Mouse (Mus musculus): ENCODE measurements around the gene Tmem174.

Tmem174 gene

GRCm38 (mm10) chr13:98637145-98637544 is at the start of gene Tmem174:
Tmem174 (minus strand) TSS chr13:98637410.
- DNase-seq (ENCODE audit: low read depth, low spot score), result no peak

- DNase-seq (ENCODE audit: low read depth, low spot score), result no peak
Observed at GRCm38 (mm10) chr13:98684144-98684900, 47.1 kb upstream of the Tmem174 start.

DNA sequence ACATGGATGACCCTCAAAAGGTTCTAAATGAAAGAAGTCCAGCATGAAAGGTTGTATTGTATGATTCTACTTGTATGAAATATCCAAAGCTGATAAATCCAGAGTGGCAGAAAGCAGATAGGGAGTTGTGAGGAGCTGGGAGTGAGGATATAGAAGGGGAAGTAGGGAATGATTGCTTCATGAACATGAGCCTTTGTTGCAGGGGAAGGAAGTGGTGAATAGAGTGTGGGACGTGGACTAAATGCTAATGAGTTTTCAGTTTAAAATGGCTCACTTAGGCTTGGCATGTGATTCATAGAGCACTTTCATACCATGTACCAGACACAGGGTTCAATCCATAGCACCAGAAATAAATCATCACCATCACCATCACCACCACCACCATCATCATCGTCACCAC is 46.2 kb upstream of the Tmem174 start:
- DNase-seq (ENCODE audit: low read depth, low spot score), result no peak

DNA sequence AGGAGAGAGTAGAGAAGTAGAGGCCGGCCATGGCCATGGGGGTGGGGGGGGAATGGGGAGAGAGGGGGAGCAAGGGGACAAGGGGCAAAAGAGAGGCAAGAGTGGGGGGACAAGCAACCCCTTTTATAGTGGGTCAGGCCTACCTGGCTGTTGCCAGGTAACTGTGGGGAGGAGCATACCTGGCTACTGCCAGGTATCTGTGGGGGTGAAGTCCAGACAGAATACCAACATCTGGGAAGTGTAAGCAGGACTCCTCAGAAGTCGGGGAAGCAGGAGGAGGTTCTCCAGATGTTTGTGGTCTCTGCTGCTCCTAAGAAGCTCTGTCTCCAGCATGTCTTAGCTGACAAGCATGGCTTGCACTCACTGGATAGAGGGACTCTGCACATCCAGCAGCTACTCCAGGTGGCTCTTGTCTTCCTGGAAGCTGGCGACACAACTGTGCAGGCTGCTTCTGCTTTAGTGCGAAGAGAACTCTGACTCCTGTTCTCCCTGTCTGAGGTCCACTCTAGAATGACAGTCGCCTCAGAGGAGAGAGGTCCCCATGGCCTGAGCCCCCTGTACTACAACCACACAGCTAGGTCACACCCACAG is 43.4 kb upstream of the Tmem174 start:
- no peak for DNase-seq (ENCODE audit: low read depth, low spot score)

DNA sequence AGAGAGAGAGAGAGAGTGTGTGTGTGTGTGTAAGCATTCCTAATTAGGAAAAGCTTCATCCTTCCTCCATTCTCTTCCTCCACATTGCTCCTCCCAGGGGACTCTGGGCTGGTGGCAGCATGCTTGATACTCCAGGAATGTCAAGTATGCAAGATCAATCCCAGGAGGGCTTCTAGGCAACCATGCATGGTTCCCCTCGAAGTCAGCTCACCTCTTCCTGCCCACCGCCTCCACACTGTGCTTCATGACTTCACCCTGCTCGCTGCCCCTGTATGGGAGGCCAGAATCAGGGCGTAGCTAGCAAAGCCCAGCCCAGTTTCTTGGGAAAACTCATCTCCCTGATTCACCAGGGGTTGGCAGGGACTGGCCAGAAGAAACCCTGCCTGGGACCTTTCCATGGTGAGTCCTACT is 42.4 kb upstream of the Tmem174 start:
- no peak for DNase-seq (ENCODE audit: low read depth, low spot score)

DNA sequence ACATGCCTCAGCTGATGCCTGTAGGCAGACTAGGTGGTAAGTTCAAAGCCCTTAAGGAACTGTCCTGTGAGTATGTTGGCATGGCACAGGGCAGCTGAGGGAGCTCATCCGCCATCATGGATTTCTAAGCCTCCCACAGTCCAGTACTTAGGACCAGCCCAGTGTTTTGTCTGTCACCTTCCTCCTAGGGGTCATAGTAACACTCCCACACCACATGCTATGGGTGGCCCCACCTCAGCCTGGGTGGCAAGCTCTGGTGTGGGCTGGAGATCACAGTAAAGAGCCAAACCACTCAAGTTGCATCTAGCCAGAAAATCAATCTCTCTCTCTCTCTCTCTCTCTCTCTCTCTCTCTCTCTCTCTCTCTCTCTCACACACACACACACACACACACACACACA is 42.0 kb upstream of the Tmem174 start:
- no peak for DNase-seq (ENCODE audit: low read depth, low spot score)

DNA sequence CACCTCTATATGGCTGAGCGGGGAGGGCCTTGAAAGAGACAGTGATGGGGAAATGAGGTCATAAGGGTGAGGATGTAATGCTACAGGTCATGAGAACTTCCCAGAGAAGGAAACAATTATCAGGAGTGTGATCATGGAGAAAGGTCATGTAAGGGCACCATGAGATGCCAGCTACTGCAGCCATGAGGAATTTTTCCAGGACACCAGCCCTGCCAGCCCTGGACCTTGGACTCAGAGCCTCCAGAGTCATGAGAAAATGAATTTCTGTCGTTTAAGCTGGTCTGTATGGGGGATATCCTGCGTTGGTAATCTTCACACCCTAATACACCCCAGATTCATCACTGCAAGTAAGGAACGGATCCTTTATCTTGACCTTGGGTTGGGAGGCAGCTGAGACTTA is 36.7 kb upstream of the Tmem174 start:
- DNase-seq (ENCODE audit: low read depth, low spot score), result no peak

- DNase-seq (ENCODE audit: low read depth, low spot score), result no peak
Observed at GRCm38 (mm10) chr13:98669296-98669695, 32.1 kb upstream of the Tmem174 start.

DNA sequence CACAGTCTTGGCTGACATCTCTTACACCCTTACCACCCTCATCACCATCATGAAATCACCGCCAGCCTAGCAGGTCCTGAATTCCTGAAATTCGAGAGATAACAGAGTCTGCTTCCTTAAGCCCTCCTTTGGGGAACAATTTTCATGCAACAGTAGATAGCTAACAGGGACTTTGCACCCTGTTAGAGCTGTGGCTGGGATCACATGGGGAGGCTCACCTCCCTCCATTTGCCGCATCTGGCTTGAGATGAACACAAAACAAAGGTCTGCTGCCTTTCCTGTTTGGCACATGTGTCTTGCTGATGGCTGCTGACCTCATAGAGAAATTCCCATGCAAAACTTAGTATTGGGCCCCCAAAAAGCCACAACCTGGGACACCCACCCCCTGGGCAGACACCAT is 30.1 kb upstream of the Tmem174 start:
- no peak for DNase-seq (ENCODE audit: low read depth, low spot score)

GRCm38 (mm10) chr13:98665240-98665639 is 28.0 kb upstream of the Tmem174 start:
- DNase-seq (ENCODE audit: low read depth, low spot score), result no peak

GRCm38 (mm10) chr13:98662173-98662675 is 25.0 kb upstream of the Tmem174 start:
- no peak for DNase-seq (ENCODE audit: low read depth, low spot score)

DNA sequence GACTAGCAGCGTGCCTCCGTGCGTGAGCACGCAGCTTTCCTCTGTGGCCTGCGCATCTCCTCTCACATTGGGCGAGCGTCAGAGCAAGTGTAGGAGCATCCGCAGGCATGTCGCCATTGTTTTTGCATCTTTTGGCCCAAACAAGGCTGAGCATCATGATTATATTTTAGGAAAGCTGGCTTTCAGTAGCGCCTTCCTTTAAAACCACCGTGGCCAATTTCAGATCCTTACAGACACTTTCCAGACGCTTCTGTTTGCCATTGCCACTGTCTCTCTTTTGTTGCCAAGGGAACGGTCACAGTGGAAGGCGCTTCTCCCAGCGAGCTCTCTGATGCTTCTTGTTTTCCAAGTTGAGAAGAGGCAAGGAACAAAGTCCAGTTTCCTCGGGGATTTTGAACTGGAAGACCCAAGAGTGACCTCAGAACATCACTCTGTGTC is 18.8 kb upstream of the Tmem174 start:
- DNase-seq (ENCODE audit: low read depth, low spot score), result peak; percentile 65

DNA sequence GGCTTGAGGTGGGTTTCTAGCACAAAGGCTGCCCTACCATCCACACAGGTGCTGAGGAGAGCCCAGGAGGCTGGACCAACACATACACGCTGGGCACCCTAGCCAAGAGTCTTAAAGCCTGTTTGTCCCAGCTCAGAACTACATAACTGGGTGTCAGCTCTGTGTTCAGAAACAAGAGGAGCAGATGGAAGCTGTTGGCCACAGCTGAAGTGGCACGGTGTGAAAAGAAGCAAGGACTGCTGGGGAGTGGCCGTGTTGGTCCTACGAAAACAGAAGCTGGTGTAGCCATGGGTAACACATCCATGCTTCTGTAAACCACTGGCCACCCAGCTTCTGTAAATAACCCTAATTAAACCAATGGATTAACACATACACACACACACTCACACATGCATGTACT is 18.1 kb upstream of the Tmem174 start:
- no peak for DNase-seq (ENCODE audit: low read depth, low spot score)

GRCm38 (mm10) chr13:98654129-98654939 is 17.1 kb upstream of the Tmem174 start:
- no peak for DNase-seq (ENCODE audit: low read depth, low spot score)

- peak; percentile 64 for DNase-seq (ENCODE audit: low read depth, low spot score)
Observed at GRCm38 (mm10) chr13:98652194-98652593, 15.0 kb upstream of the Tmem174 start.

DNA sequence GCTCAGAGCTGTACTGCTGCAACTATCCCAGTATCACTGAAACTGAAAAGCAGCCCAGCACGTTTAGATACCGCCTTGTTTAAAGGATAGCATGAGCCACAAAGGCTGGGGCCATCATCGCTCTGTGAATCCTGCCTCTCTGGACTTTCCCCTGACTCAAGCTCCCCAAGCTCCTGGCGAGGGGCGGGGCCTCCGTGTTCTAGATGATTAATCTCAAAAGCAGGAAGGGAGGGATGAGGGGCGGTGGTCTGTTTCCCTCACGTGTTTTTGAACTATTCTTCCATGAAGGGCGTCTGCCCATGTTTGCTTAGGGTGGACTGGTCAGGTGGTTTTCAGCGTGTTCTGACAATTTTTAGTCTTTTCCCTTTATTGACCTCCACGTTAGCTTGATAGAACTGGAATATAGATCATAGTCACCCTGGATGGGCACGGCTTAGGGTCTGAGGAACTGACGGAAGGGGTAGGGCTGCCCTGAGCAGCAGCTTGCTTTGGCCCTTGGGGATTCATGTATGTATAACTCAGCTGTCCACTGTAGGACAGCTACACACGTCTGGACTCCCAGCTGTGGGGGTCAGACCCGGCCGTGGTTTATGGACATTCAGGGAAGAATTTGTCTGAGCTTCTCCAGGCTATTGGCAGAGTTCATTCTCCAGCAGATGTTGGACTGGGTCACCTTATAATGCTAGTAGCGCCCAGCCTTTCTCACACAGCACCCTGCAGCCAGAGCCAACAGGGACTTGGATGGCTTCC is 14.2 kb upstream of the Tmem174 start:
- DNase-seq (ENCODE audit: low read depth, low spot score), result no peak

GRCm38 (mm10) chr13:98647775-98648568 is 10.8 kb upstream of the Tmem174 start:
- DNase-seq (ENCODE audit: low read depth, low spot score), result no peak

GRCm38 (mm10) chr13:98638507-98639166 is 1.4 kb upstream of the Tmem174 start:
- no peak for DNase-seq (ENCODE audit: low read depth, low spot score)

DNA sequence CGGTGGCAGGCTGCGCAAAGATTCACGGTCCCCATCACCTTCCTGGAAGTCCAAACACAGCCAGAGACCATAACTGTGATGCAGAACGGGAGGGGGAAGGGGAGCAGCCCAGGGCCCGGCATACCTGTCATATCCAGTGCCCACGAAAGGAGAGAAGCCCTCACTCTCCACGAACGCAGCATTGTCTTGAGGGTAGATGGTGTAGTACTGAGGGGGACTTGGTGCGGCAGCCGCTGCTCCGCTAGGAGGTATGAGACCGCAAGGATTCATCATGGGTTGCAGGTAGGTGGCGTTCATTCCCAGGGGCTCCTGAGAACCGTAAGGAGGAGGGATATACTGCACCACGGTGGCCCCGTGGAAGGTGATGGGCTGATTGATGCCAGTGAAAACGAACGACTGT is 639 bp downstream of the Tmem174 start:
- no peak for DNase-seq (ENCODE audit: low read depth, low spot score)
